Mouse (Mus musculus) cortical plate, adult 2 months (tissue): ENCODE data around the gene Tmem198. TPM values are rescaled to one million over a fixed set of nuclear protein-coding genes. Genes with fewer than 3 reads are reported as not detected.

Source experiments
- H3K27ac ChIP-seq: fragments of 200-500 bp; 2 replicates; pipeline ENCODE4 v1.5.1; 2012; ENCODE audit warnings: low read length, control low read depth, inconsistent platforms; ENCODE audit not compliant: insufficient read depth
- H3K4me1 ChIP-seq: fragments of 200-500 bp; 2 replicates; pipeline ENCODE4 v1.6.1; 2011; ENCODE audit warnings: low read length; ENCODE audit not compliant: control insufficient read depth, insufficient read depth
- H3K4me3 ChIP-seq: fragments of 200-500 bp; 2 replicates; pipeline ENCODE4 v1.5.1; 2011; ENCODE audit warnings: mild to moderate bottlenecking, low read length, control low read depth; ENCODE audit not compliant: insufficient read depth
- CTCF ChIP-seq: fragments of 200-500 bp; IDR thresholded peaks from 2 replicates; pipeline ENCODE4 v1.5.1; 2011; ENCODE audit warnings: mild to moderate bottlenecking, control low read depth, low read length; ENCODE audit not compliant: insufficient read depth; ENCODE audit errors: extremely low read depth
- POLR2A ChIP-seq: fragments of 200-500 bp; IDR thresholded peaks from 2 replicates; pipeline ENCODE4 v1.6.1; 2011; ENCODE audit warnings: mild to moderate bottlenecking, low read length, control low read depth; ENCODE audit not compliant: insufficient read depth; ENCODE audit errors: extremely low read depth
- polyA plus RNA-seq: library from polyadenylated mRNA; depleted of rRNA; stranded (reverse); fragments of >200 nt; gene quantifications from 2 replicates; pipeline ENCODE4 v1.2.3, GENCODE M21; 2012

The Tmem198 gene
- polyA plus RNA-seq, 1 experiment: 108 TPM

- H3K27ac ChIP-seq: no peak overlapping the region
- no peaks in the 10 kb centered on the region for H3K4me1 ChIP-seq
- no peak for TF ChIP-seq POLR2A
- no peak for TF ChIP-seq CTCF
- peak overlapping the region; percentile 98 for H3K4me3 ChIP-seq
Measured at GRCm38 (mm10) chr1:75480735-75481134, 1.4 kb downstream of the Tmem198 start.

GRCm38 (mm10) chr1:75486561-75486960 lies 7.2 kb downstream of the Tmem198 start:
- peak overlapping the region; percentile 34 for H3K4me3 ChIP-seq
- H3K4me1 ChIP-seq: peaks cover 3% of the 10 kb centered on the region; the same call in 1 of the 2 replicates
- no peak for TF ChIP-seq POLR2A
- TF ChIP-seq CTCF: no peak
- H3K27ac ChIP-seq: no peak overlapping the region

- no peak for TF ChIP-seq POLR2A
- no peak for TF ChIP-seq CTCF
- H3K4me1 ChIP-seq: peaks cover 3% of the 10 kb centered on the region; the same call in 1 of the 2 replicates
- peak overlapping the region; percentile 34 for H3K4me3 ChIP-seq
- H3K27ac ChIP-seq: no peak overlapping the region
Measured at GRCm38 (mm10) chr1:75487040-75487404, 7.7 kb downstream of the Tmem198 start.

- H3K4me3 ChIP-seq: peak overlapping the region; percentile 34
- H3K4me1 ChIP-seq: peaks cover 3% of the 10 kb centered on the region; the same call in 1 of the 2 replicates
- H3K27ac ChIP-seq: no peak overlapping the region
- TF ChIP-seq CTCF (no peak), POLR2A (peak; percentile 30; the same call in 1 of the 2 replicates)
Measured at GRCm38 (mm10) chr1:75487405-75488161, 8.3 kb downstream of the Tmem198 start.

- Histone ChIP-seq H3K4me3 (no peak overlapping the region), H3K27ac (no peak overlapping the region), H3K4me1 (peaks cover 3% of the 10 kb centered on the region; the same call in 1 of the 2 replicates)
- TF ChIP-seq CTCF (no peak), POLR2A (no peak)
Measured at GRCm38 (mm10) chr1:75490785-75491551, 11.6 kb downstream of the Tmem198 start.

- peaks cover 1% of the 10 kb centered on the region; the same call in 1 of the 2 replicates for H3K4me1 ChIP-seq
- no peak for TF ChIP-seq CTCF
- no peak for TF ChIP-seq POLR2A
- no peak overlapping the region for H3K4me3 ChIP-seq
- no peak overlapping the region for H3K27ac ChIP-seq
Measured at GRCm38 (mm10) chr1:75492579-75493170, 13.3 kb downstream of the Tmem198 start.

GRCm38 (mm10) chr1:75494878-75495548 lies 15.7 kb downstream of the Tmem198 start:
- TF ChIP-seq POLR2A (no peak), CTCF (peak; percentile 69)
- H3K27ac ChIP-seq: no peak overlapping the region
- H3K4me1 ChIP-seq: no peaks in the 10 kb centered on the region

GRCm38 (mm10) chr1:75498897-75499296 lies 19.6 kb downstream of the Tmem198 start:
- Histone ChIP-seq H3K4me3 (no peak overlapping the region), H3K27ac (no peak overlapping the region), H3K4me1 (no peaks in the 10 kb centered on the region)
- TF ChIP-seq POLR2A (no peak), CTCF (no peak)

More at GRCm38 (mm10) chr1:75494878-75495548, 15.7 kb downstream of the Tmem198 start:
- H3K4me3 ChIP-seq: no peak overlapping the region

GRCm38 (mm10) chr1:75499441-75499840 lies 20.1 kb downstream of the Tmem198 start:
- H3K4me1 ChIP-seq: peaks cover 2% of the 10 kb centered on the region; the same call in 1 of the 2 replicates
- H3K27ac ChIP-seq: no peak overlapping the region
- H3K4me3 ChIP-seq: no peak overlapping the region
- TF ChIP-seq POLR2A (no peak), CTCF (no peak)
